In the genomic region with DNA sequence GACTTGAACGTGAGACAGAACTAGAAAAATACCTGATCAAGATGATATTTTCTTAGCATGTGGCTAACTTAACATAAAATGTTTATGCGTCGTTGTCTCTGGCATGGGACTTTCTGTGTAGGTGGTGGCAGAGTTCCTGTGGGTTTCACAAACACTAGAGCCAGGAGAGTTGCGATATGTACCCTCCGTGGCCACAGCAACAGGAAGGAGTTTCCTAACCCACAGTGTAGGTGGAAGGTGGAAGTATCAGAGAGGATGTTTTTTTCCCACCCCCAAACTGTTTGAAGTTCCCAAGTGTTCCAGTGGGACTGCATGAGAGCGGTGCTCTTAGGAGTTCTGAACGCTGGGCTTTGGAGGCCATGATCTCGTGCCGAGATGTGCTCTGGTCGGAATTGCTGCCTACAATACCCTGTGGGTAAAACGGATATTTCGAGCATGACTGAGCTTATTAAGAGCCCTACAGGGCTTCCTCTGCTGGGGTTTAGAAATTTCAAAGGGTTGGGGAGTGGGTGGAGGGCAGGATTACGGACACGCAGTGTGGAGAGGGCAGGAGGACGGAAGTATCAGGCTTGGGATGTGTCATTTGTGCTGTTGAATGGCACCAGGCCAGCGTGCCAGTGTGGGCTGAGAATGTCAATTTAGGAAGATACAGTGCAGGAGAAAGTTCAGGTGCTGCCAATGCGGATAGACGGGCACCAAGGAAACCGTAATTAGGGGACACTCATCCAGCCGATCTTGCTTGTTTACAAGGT, we compare ENCODE assay signal across 9 mouse cellular contexts.
DNase-seq lines count a peak whose midpoint lies in the region; ATAC-seq and TF ChIP-seq lines count a peak whose summit lies in the region.
"Had no signal": no experiment of that assay in that cellular context is flagged by ENCODE, and none has a peak within 500 bp of the region (broad histone marks: within the 10 kb centered on the region; RNA-seq: fewer than 3 reads in every experiment).

No protein-coding gene starts in this region.

- H3ac ChIP-seq in myocyte (ENCODE audit: control insufficient read depth, insufficient read length) = no peak overlapping the region

- ATAC-seq in liver, embryonic 15.5 days (ENCODE audit: insufficient read depth) = peak; percentile 28; the same call in 1 of the 2 replicates
- peak; percentile 64 for ATAC-seq in common myeloid progenitor, adult 5-6 weeks (replicated peaks; ENCODE audit: low read depth, poor library complexity, severe bottlenecking)
- ATAC-seq in granulocyte monocyte progenitor cell, adult 5-6 weeks (replicated peaks; ENCODE audit: poor library complexity, severe bottlenecking) = peak; percentile 64
- ATAC-seq in frontal cortex, adult (ENCODE audit: low TSS enrichment) = no peak

- H3K27me3 ChIP-seq in liver, embryonic 15.5 days = no peaks in the 10 kb centered on the region
- no peaks in the 10 kb centered on the region for H3K27me3 ChIP-seq in myocyte (ENCODE audit: control insufficient read depth, insufficient read depth, insufficient read length)
- H3K27me3 ChIP-seq: neural tube, embryonic 13.5 days; stomach, embryonic 15.5 days had no signal

- no peak overlapping the region for H3K9ac ChIP-seq in liver, embryonic 15.5 days
- H3K9ac ChIP-seq: neural tube, embryonic 13.5 days; stomach, embryonic 15.5 days had no signal

- no peaks in the 10 kb centered on the region for H3K36me3 ChIP-seq in liver, embryonic 15.5 days (replicated peaks)
- no peaks in the 10 kb centered on the region for H3K36me3 ChIP-seq in myocyte (ENCODE audit: control insufficient read depth, insufficient read depth)
- H3K36me3 ChIP-seq: neural tube, embryonic 13.5 days; stomach, embryonic 15.5 days had no signal

- no peak for TF ChIP-seq POLR2A in myocyte (IDR thresholded peaks at IDR 0.05; ENCODE audit: insufficient read length, low read depth)

- peak overlapping the region; percentile 45; the same call in 1 of the 2 replicates for H3K27ac ChIP-seq in liver, embryonic 15.5 days (replicated peaks)
- H3K27ac ChIP-seq: neural tube, embryonic 13.5 days; stomach, embryonic 15.5 days had no signal

- H3K79me2 ChIP-seq in myocyte (ENCODE audit: control insufficient read depth, insufficient read depth) = peaks cover 16% of the 10 kb centered on the region

- no peak for DNase-seq in liver
- DNase-seq in embryo, embryonic 10.5 days (ENCODE audit: low spot score) = no peak

- H3K4me2 ChIP-seq in liver, embryonic 15.5 days = peak overlapping the region; percentile 3; the same call in 1 of the 2 replicates
- peak overlapping the region; percentile 55 for H3K4me2 ChIP-seq in myocyte (ENCODE audit: low read depth)
- H3K4me2 ChIP-seq: neural tube, embryonic 13.5 days; stomach, embryonic 15.5 days had no signal

- peaks cover 10% of the 10 kb centered on the region; the same call in 1 of the 2 replicates for H3K4me1 ChIP-seq in liver, embryonic 15.5 days (replicated peaks)

- H3K9me3 ChIP-seq in liver, embryonic 15.5 days (replicated peaks) = no peaks in the 10 kb centered on the region
- H3K9me3 ChIP-seq: neural tube, embryonic 13.5 days; stomach, embryonic 15.5 days had no signal

- 63% methylated on average over 20 of the region's 20 CpGs for WGBS in liver, embryonic 15.5 days (ENCODE audit: insufficient replicate concordance)

- 0 out of 2 replicates have a peak overlapping the region, but pooled peaks have one; percentile 6 for H3K4me3 ChIP-seq in liver, embryonic 15.5 days (replicated peaks)
- H3K4me3 ChIP-seq in myocyte = no peak overlapping the region
- H3K4me3 ChIP-seq: neural tube, embryonic 13.5 days; stomach, embryonic 15.5 days had no signal

TF ChIP-seq in myocyte, 11 proteins besides CTCF, POLR2A, EP300 and RAD21:
- TF ChIP-seq MYOD1 (IDR thresholded peaks at IDR 0.05; ENCODE audit: control insufficient read depth in 1 of 3, insufficient read length in 2 of 3, low read depth in 2 of 3) = peak in 1 of 3 experiments; percentile 28
- TF ChIP-seq TCF12 (IDR thresholded peaks at IDR 0.05; ENCODE audit: insufficient read depth, poor library complexity, severe bottlenecking) = no peak
TF ChIP-seq in myocyte: peak in this region for 1.
